Mouse (Mus musculus) olfactory bulb, adult 2 months (tissue): ENCODE data around the gene Ms4a4c. TPM values are rescaled to one million over a fixed set of nuclear protein-coding genes. Genes with fewer than 3 reads are reported as not detected.
"Not testable (repeated sequence)": the region's sequence is repeated elsewhere in the genome, so short reads cannot be mapped to it uniquely, and the experiment has no call there.

Experiments used
- H3K27ac ChIP-seq: fragments of 200-500 bp; 2 replicates; pipeline ENCODE4 v1.5.1; 2012; ENCODE audit warnings: low read depth, low read length; ENCODE audit not compliant: insufficient read depth
- H3K4me1 ChIP-seq: fragments of 200-500 bp; 2 replicates; pipeline ENCODE4 v1.6.1; 2012; ENCODE audit warnings: low read length; ENCODE audit not compliant: control insufficient read depth, insufficient read depth
- H3K4me3 ChIP-seq: fragments of 200-500 bp; 2 replicates; pipeline ENCODE4 v1.5.1; 2012; ENCODE audit warnings: mild to moderate bottlenecking, low read depth, low read length, moderate library complexity; ENCODE audit not compliant: insufficient read depth
- CTCF ChIP-seq: fragments of 200-500 bp; IDR thresholded peaks from 2 replicates; pipeline ENCODE4 v1.5.1; 2012; ENCODE audit warnings: low read depth, mild to moderate bottlenecking, low read length, moderate library complexity; ENCODE audit not compliant: insufficient read depth
- POLR2A ChIP-seq: fragments of 200-500 bp; IDR thresholded peaks from 2 replicates; pipeline ENCODE4 v1.6.1; 2012; ENCODE audit warnings: mild to moderate bottlenecking, low read depth, low read length, moderate library complexity; ENCODE audit not compliant: insufficient read depth
- WGBS: fragments of 180-500 bp; shearing (Covaris S2); methylation state at CpG from one replicate; pipeline ENCODE4 v1.1.7; 2018; 5-methylcytosine and 5-hydroxymethylcytosine counted together
- polyA plus RNA-seq: library from polyadenylated mRNA; stranded (reverse); fragments of >200 nt; gene quantifications from 2 replicates; pipeline ENCODE4 v1.2.4, GENCODE M21; 2012; ENCODE audit warnings: low replicate concordance; ENCODE audit not compliant: missing spikeins, insufficient read depth, insufficient read length

Ms4a4c gene
- polyA plus RNA-seq, 1 experiment = not detected

DNA sequence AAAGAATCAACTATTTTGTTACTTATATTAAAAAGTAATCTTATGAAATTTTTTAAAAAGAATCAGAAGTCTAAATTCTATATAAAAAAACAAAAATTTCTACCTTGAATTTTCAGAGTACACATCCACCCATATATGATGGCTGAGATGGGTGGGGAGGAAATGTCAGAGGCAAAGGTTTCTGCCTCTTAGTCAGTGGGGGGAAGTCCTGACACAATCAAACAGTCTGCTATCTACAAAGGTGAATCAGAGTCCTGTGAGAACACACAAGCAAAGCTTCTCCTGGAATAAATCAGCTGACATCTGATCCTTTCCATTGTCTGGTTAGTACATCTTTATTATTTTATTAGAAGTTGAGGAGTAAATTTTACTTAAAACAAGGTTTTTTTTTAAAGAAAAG is 38.8 kb downstream of the Ms4a4c start, which contains the start of gene Ms4a4b:
Gene Ms4a4b (plus strand): TSS at position 216 of the 400 bp plus-strand sequence.
- Histone ChIP-seq H3K27ac (no peak within 1 kb of the TSS), H3K4me3 (no peak within 1 kb of the TSS), H3K4me1 (no peaks in the 10 kb centered on the region)
- TF ChIP-seq POLR2A (no peak), CTCF (no peak)

GRCm38 (mm10) chr19:11443964-11444363 is 39.4 kb downstream of the Ms4a4c start:
- TF ChIP-seq CTCF (no peak), POLR2A (no peak)
- H3K4me3 ChIP-seq = no peak overlapping the region
- H3K27ac ChIP-seq = no peak overlapping the region
- no peaks in the 10 kb centered on the region for H3K4me1 ChIP-seq
- 92% methylated on average over 5 of the region's 5 CpGs for WGBS

- 88% methylated on average over 2 of the region's 2 CpGs for WGBS
- TF ChIP-seq POLR2A = no peak
- no peak for TF ChIP-seq CTCF
- no peak overlapping the region for H3K4me3 ChIP-seq
- H3K27ac ChIP-seq = no peak overlapping the region
- H3K4me1 ChIP-seq = no peaks in the 10 kb centered on the region
Observed at GRCm38 (mm10) chr19:11447238-11447637, 42.7 kb downstream of the Ms4a4c start.

- not testable (repeated sequence) for H3K27ac ChIP-seq, H3K4me3 ChIP-seq, H3K4me1 ChIP-seq
- WGBS = 53% methylated on average over 4 of the region's 4 CpGs
Observed at GRCm38 (mm10) chr19:11459041-11459440, 54.5 kb downstream of the Ms4a4c start.

GRCm38 (mm10) chr19:11464795-11465194 is 60.2 kb downstream of the Ms4a4c start:
- WGBS = 52% methylated on average over 1 of the region's 1 CpGs
- H3K4me3 ChIP-seq, H3K27ac ChIP-seq, H3K4me1 ChIP-seq: not testable (repeated sequence)

DNA sequence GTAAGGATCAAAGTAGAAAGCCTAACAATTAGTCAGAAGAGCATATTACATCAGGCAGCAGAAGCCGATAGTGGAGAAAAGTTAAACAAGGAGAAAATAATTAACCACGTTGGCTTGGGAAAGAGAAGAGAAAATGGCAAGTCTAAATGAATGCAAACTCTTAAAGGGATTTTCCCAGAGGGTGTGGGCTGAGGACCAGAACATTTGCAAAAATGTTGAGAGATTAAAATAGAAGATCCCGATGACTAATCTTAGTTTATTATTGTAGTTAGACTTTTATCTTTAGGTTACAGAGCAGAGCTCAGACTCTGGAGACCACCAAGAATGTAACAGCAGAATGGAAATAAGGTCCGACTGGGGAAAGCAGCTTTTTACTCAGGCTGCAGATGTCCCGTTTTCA is 61.9 kb downstream of the Ms4a4c start:
- Histone ChIP-seq H3K27ac (no peak overlapping the region), H3K4me3 (no peak overlapping the region), H3K4me1 (no peaks in the 10 kb centered on the region)
- no peak for TF ChIP-seq POLR2A
- 53% methylated on average over 5 of the region's 5 CpGs for WGBS

DNA sequence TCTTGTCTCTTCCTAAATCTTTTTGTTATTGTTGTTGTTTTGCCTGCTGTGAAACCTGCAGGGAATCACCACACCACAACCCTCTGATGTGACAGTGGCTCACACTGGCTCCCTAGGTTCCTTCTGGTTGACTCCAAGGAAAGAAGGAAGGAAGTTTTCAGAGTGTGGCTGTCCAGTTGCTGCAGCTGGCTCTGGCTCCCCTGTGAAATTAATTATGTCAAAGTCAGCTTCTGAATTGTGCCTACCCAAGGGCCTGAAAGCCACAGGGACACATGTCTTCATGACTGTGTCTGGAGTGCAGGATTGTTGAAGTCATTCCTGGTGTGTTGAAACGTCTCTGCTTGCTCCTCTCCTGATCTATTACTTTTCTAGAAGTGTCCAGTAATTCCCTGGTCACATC is 63.8 kb downstream of the Ms4a4c start:
- 60% methylated on average over 1 of the region's 1 CpGs for WGBS
- not testable (repeated sequence) for H3K27ac ChIP-seq, H3K4me1 ChIP-seq, H3K4me3 ChIP-seq

- H3K4me1 ChIP-seq, H3K4me3 ChIP-seq, H3K27ac ChIP-seq: not testable (repeated sequence)
- WGBS = 85% methylated on average over 4 of the region's 4 CpGs
Observed at GRCm38 (mm10) chr19:11469215-11469614, 64.6 kb downstream of the Ms4a4c start, which contains the start of gene Ms4a6c. TSS of gene Ms4a6c (plus strand) at chr19:11469366.

Other genes with a start within 250 kb of the Ms4a4c start
- gene 1700025F22Rik, start 239.4 kb upstream of the Ms4a4c start, polyA plus RNA-seq = not detected in 2 replicates
- not detected in 2 replicates for gene Ms4a13, start 208.0 kb upstream of the Ms4a4c start, polyA plus RNA-seq
- gene Ms4a12, start 172.3 kb upstream of the Ms4a4c start, polyA plus RNA-seq = not detected in 2 replicates
- gene Ms4a1, start 138.5 kb upstream of the Ms4a4c start, polyA plus RNA-seq = not detected in 2 replicates
- not detected in 2 replicates for gene Ms4a5, start 120.9 kb upstream of the Ms4a4c start, polyA plus RNA-seq
- not detected in 2 replicates for gene Ms4a14, start 90.3 kb upstream of the Ms4a4c start, polyA plus RNA-seq
- gene Ms4a7, start 68.6 kb upstream of the Ms4a4c start, polyA plus RNA-seq = not detected in 2 replicates
- not detected in 2 replicates for gene Ms4a4a, start 29.2 kb upstream of the Ms4a4c start, polyA plus RNA-seq
- gene Ms4a4b, start 38.8 kb downstream of the Ms4a4c start, polyA plus RNA-seq = not detected in 2 replicates
- gene Ms4a6c, start 64.6 kb downstream of the Ms4a4c start, polyA plus RNA-seq = not detected in 2 replicates
- gene Gm8369, start 81.2 kb downstream of the Ms4a4c start, polyA plus RNA-seq = not detected in 2 replicates
- gene Ms4a6b, start 111.7 kb downstream of the Ms4a4c start, polyA plus RNA-seq = not detected in 2 replicates
- not detected in 2 replicates for gene Ms4a4d, start 132.0 kb downstream of the Ms4a4c start, polyA plus RNA-seq
- not detected in 2 replicates for gene Ms4a6d, start 200.1 kb downstream of the Ms4a4c start, polyA plus RNA-seq
- gene Ms4a2, start 218.9 kb downstream of the Ms4a4c start, polyA plus RNA-seq = not detected in 2 replicates
- gene Ms4a3, start 236.1 kb downstream of the Ms4a4c start, polyA plus RNA-seq = not detected in 2 replicates